Mouse (Mus musculus) intestine, embryonic 15.5 days (tissue): Measurements from ENCODE around the gene Olfr362. TPM values are rescaled to one million over a fixed set of nuclear protein-coding genes. Genes with fewer than 3 reads are reported as not detected.
"Not testable (repeated sequence)": the region's sequence is repeated elsewhere in the genome, so short reads cannot be mapped to it uniquely, and the experiment has no call there.

Experiments
- ATAC-seq: fragments of 200-750 bp; cut with Nextera tagmentation; 2 replicates; pipeline ENCODE4 v1.8.0; 2017; ENCODE audit warnings: moderate TSS enrichment, moderate library complexity
- H3K27ac ChIP-seq: fragments of 300-500 bp; sonication (generic); 2 replicates; pipeline ENCODE4 v1.5.1; 2015; ENCODE audit warnings: mild to moderate bottlenecking, inconsistent platforms
- H3K27me3 ChIP-seq: fragments of 300-500 bp; sonication (generic); replicated peaks from 2 replicates; pipeline ENCODE4 v1.6.1; 2015; ENCODE audit warnings: inconsistent platforms
- H3K36me3 ChIP-seq: fragments of 300-500 bp; sonication (generic); 2 replicates; pipeline ENCODE4 v1.6.1; 2015; ENCODE audit warnings: inconsistent platforms
- H3K4me1 ChIP-seq: fragments of 300-500 bp; sonication (generic); replicated peaks from 2 replicates; pipeline ENCODE4 v1.6.1; 2015; ENCODE audit warnings: inconsistent platforms
- H3K4me2 ChIP-seq: fragments of 300-500 bp; sonication (generic); replicated peaks from 2 replicates; pipeline ENCODE4 v1.6.1; 2015; ENCODE audit warnings: mild to moderate bottlenecking, inconsistent platforms
- H3K4me3 ChIP-seq: fragments of 300-500 bp; sonication (generic); replicated peaks from 2 replicates; pipeline ENCODE4 v1.5.1; 2015; ENCODE audit warnings: inconsistent platforms
- H3K9ac ChIP-seq: fragments of 300-500 bp; sonication (generic); 2 replicates; pipeline ENCODE4 v1.6.1; 2015; ENCODE audit warnings: inconsistent platforms
- H3K9me3 ChIP-seq: fragments of 300-500 bp; sonication (generic); 2 replicates; pipeline ENCODE4 v1.6.1; 2016; ENCODE audit warnings: inconsistent platforms
- WGBS: fragments of 180-500 bp; shearing (Covaris S2); methylation state at CpG from one replicate; pipeline ENCODE4 v1.1.7; 2015; 5-methylcytosine and 5-hydroxymethylcytosine counted together
- polyA plus RNA-seq: library from polyadenylated mRNA; unstranded; fragments of >200 nt; fragmentation: Nextera tagmentation; extraction: Ambion mirVana; gene quantifications from 2 replicates; pipeline ENCODE4 v1.2.1, GENCODE M21; 2015

Olfr362 gene
- polyA plus RNA-seq, result not detected in 2 replicates

DNA sequence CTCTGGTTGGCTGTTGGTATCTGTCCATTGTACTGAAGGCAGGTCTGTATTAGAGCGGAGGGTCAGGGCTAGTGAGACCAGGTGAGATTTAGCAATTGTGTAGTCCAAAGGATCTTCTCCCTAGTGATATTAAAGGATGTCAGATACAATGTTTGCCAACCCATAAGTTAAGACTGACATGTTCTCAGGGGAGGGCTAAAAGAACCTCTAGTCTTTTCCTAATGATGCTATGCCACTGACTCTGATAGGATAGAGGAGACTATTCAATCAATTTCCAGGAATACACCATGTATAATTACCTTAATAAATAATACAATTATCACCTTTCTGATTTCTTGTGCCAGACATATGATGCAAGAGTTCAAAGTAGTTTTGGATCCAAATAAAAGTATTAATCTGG is at the start of gene Olfr362:
TSS of gene Olfr362 (minus strand) at position 101 of the 400 bp plus-strand sequence.
- no peaks in the 10 kb centered on the region for H3K36me3 ChIP-seq
- no peak within 1 kb of the TSS for H3K4me2 ChIP-seq
- H3K9me3 ChIP-seq, result no peaks in the 10 kb centered on the region
- H3K27ac ChIP-seq, result no peak within 1 kb of the TSS
- no peak within 1 kb of the TSS for H3K9ac ChIP-seq
- H3K4me1 ChIP-seq, result no peaks in the 10 kb centered on the region
- WGBS, result 76% methylated on average over 1 of the region's 1 CpGs
- ATAC-seq, result no peak
- H3K4me3 ChIP-seq, result no peak within 1 kb of the TSS
- no peaks in the 10 kb centered on the region for H3K27me3 ChIP-seq

DNA sequence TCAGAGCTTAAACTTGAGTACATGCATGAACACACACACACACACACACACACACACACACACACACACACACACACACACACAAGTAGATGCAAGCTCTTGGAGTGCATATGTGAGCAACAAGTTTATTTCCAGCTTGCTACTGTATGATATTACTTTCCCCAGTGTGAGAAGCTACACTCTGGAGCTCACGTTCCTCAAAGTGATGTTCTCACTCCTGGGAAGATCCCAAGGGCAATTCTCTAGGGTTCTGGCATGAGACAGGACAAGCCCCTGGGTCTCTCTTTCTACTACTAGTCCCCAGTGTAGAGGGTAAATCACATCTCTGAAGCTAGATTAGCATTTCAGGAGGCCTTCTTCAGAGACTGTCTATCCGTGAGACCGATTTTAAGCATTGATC is 21.3 kb upstream of the Olfr362 start, which contains the start of gene Olfr364-ps1:
TSS of gene Olfr364-ps1 (plus strand) at position 301 of the 400 bp plus-strand sequence.
- Histone ChIP-seq H3K4me3 (no peak within 1 kb of the TSS), H3K27me3 (no peaks in the 10 kb centered on the region), H3K4me2 (no peak within 1 kb of the TSS), H3K9me3 (no peaks in the 10 kb centered on the region), H3K27ac (no peak within 1 kb of the TSS), H3K9ac (no peak within 1 kb of the TSS), H3K36me3 (no peaks in the 10 kb centered on the region), H3K4me1 (no peaks in the 10 kb centered on the region)
- WGBS, result 89% methylated on average over 3 of the region's 3 CpGs
- no peak for ATAC-seq

DNA sequence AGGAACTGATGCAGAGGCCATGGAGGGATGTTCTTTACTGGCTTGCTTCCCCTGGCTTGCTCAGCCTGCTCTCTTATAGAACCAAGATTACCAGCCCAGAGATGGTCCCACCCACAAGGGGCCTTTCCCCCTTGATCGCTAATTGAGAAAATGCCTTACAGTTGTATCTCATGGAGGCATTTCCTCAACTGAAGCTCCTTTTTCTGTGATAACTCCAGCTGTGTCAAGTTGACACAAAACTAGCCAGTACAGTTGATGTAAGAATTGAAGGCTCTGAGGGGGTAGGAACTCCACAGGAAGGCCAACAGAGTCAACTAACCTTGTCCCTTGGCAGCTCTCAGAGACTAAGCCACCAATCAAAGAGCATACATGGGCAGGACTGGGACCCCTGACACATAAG is 28.5 kb downstream of the Olfr362 start, which contains the start of gene Olfr361:
TSS of gene Olfr361 (minus strand) at position 101 of the 400 bp plus-strand sequence.
- not testable (repeated sequence) for H3K9ac ChIP-seq, H3K27me3 ChIP-seq, ATAC-seq, H3K27ac ChIP-seq, H3K4me1 ChIP-seq, H3K4me2 ChIP-seq, H3K9me3 ChIP-seq, H3K36me3 ChIP-seq, H3K4me3 ChIP-seq
- 75% methylated on average over 1 of the region's 1 CpGs for WGBS

DNA sequence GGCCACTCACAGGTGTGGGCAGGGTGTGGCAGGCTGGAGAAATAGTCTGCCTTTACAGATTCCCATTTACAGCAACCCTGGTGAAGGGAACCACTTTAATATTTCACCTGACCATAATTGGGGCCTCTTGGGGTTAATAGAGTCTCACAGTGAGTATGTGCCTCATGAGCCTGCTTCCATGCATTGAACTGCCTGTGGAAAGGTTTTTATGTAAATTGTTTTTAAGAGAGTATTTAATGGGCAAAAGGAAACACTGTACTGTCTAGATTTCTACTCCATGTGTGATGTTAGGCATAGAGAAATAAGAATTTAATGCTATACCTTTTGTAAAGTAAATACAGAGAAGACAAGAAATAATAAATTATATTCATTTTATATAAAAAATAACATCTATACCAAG is 52.3 kb downstream of the Olfr362 start, which contains the start of gene Olfr360:
TSS of gene Olfr360 (plus strand) at position 301 of the 400 bp plus-strand sequence.
- Histone ChIP-seq H3K4me1 (no peaks in the 10 kb centered on the region), H3K9me3 (no peaks in the 10 kb centered on the region), H3K4me3 (no peak within 1 kb of the TSS), H3K27me3 (no peaks in the 10 kb centered on the region), H3K4me2 (no peak within 1 kb of the TSS), H3K9ac (no peak within 1 kb of the TSS), H3K27ac (no peak within 1 kb of the TSS), H3K36me3 (no peaks in the 10 kb centered on the region)
- ATAC-seq, result no peak

Other genes with a start within 250 kb of the Olfr362 start
- gene Olfr352, start 249.4 kb downstream of the Olfr362 start, polyA plus RNA-seq, result not detected in 2 replicates
- gene Olfr353, start 225.0 kb downstream of the Olfr362 start, polyA plus RNA-seq, result not detected in 2 replicates
- not detected in 2 replicates for gene Olfr354, start 212.2 kb downstream of the Olfr362 start, polyA plus RNA-seq
- gene Olfr355, start 189.0 kb downstream of the Olfr362 start, polyA plus RNA-seq, result not detected in 2 replicates
- gene Olfr356, start 180.8 kb downstream of the Olfr362 start, polyA plus RNA-seq, result not detected in 2 replicates
- gene Olfr357, start 124.1 kb downstream of the Olfr362 start, polyA plus RNA-seq, result not detected in 2 replicates
- gene Olfr358, start 108.6 kb downstream of the Olfr362 start, polyA plus RNA-seq, result not detected in 2 replicates
- gene Olfr360, start 52.2 kb downstream of the Olfr362 start, polyA plus RNA-seq, result not detected in 2 replicates
- not detected in 2 replicates for gene Olfr361, start 28.6 kb downstream of the Olfr362 start, polyA plus RNA-seq
- gene Olfr364-ps1, start 21.4 kb upstream of the Olfr362 start, polyA plus RNA-seq, result not detected in 2 replicates
- not detected in 2 replicates for gene Olfr365, start 70.3 kb upstream of the Olfr362 start, polyA plus RNA-seq
- not detected in 2 replicates for gene Olfr366, start 93.7 kb upstream of the Olfr362 start, polyA plus RNA-seq
- gene Olfr368, start 208.6 kb upstream of the Olfr362 start, polyA plus RNA-seq, result not detected in 2 replicates
- 31.8 and 36.8 TPM in 2 replicates for gene Pdcl, start 241.4 kb upstream of the Olfr362 start, polyA plus RNA-seq